Mouse (Mus musculus) heart, adult 11 months (tissue): ENCODE results near the gene Gm49336.

Source experiments
- DNase-seq: peaks from one replicate; pipeline ENCODE4 v3.0.0; 2022

Gene Gm49336

GRCm38 (mm10) chr14:60219886-60220285, 31.4 kb downstream of the Gm49336 start:
- no peak for DNase-seq

- peak; percentile 46 for DNase-seq
These were observed 33.7 kb downstream of the Gm49336 start for GRCm38 (mm10) chr14:60217616-60218015.

- DNase-seq: no peak
These were observed 35.2 kb downstream of the Gm49336 start for GRCm38 (mm10) chr14:60216125-60216524.

- DNase-seq: peak; percentile 58
These were observed 36.3 kb downstream of the Gm49336 start for GRCm38 (mm10) chr14:60215000-60215399.

- no peak for DNase-seq
These were observed 37.3 kb downstream of the Gm49336 start for GRCm38 (mm10) chr14:60214040-60214439.

- DNase-seq: peak; percentile 74
These were observed 42.1 kb downstream of the Gm49336 start for GRCm38 (mm10) chr14:60209166-60209565.

- peak; percentile 60 for DNase-seq
These were observed 46.3 kb downstream of the Gm49336 start for GRCm38 (mm10) chr14:60204993-60205392.

- no peak for DNase-seq
These were observed 54.4 kb downstream of the Gm49336 start, which contains the start of gene Atp8a2 for GRCm38 (mm10) chr14:60196884-60197283. Atp8a2 (minus strand) TSS chr14:60197179.

GRCm38 (mm10) chr14:60195999-60196398, 55.3 kb downstream of the Gm49336 start:
- no peak for DNase-seq

GRCm38 (mm10) chr14:60194606-60195005, 56.7 kb downstream of the Gm49336 start:
- DNase-seq: no peak

GRCm38 (mm10) chr14:60189771-60190170, 61.5 kb downstream of the Gm49336 start:
- DNase-seq: no peak

- DNase-seq: no peak
These were observed 63.0 kb downstream of the Gm49336 start for GRCm38 (mm10) chr14:60188201-60188825.

- no peak for DNase-seq
These were observed 70.0 kb downstream of the Gm49336 start for GRCm38 (mm10) chr14:60181306-60181705.

- peak; percentile 33 for DNase-seq
These were observed 72.7 kb downstream of the Gm49336 start for GRCm38 (mm10) chr14:60178571-60178955.

- DNase-seq: peak; percentile 76
These were observed 73.4 kb downstream of the Gm49336 start for GRCm38 (mm10) chr14:60177614-60178570.

GRCm38 (mm10) chr14:60176891-60177613, 74.3 kb downstream of the Gm49336 start:
- peak; percentile 86 for DNase-seq

GRCm38 (mm10) chr14:60176469-60176890, 74.8 kb downstream of the Gm49336 start:
- peak; percentile 81 for DNase-seq

- DNase-seq: peak; percentile 87
These were observed 78.8 kb downstream of the Gm49336 start for GRCm38 (mm10) chr14:60172286-60173055.

- peak; percentile 84 for DNase-seq
These were observed 80.3 kb downstream of the Gm49336 start for GRCm38 (mm10) chr14:60170845-60171610.

- DNase-seq: peak; percentile 77
These were observed 87.9 kb downstream of the Gm49336 start for GRCm38 (mm10) chr14:60163367-60163766.
